Mouse (Mus musculus): ENCODE data around the gene Prkaa2. TPM values are rescaled to one million over a fixed set of nuclear protein-coding genes. Genes with fewer than 3 reads are reported as not detected.

Gene Prkaa2
- total RNA-seq, 1 experiment, result 3.9 TPM

DNA sequence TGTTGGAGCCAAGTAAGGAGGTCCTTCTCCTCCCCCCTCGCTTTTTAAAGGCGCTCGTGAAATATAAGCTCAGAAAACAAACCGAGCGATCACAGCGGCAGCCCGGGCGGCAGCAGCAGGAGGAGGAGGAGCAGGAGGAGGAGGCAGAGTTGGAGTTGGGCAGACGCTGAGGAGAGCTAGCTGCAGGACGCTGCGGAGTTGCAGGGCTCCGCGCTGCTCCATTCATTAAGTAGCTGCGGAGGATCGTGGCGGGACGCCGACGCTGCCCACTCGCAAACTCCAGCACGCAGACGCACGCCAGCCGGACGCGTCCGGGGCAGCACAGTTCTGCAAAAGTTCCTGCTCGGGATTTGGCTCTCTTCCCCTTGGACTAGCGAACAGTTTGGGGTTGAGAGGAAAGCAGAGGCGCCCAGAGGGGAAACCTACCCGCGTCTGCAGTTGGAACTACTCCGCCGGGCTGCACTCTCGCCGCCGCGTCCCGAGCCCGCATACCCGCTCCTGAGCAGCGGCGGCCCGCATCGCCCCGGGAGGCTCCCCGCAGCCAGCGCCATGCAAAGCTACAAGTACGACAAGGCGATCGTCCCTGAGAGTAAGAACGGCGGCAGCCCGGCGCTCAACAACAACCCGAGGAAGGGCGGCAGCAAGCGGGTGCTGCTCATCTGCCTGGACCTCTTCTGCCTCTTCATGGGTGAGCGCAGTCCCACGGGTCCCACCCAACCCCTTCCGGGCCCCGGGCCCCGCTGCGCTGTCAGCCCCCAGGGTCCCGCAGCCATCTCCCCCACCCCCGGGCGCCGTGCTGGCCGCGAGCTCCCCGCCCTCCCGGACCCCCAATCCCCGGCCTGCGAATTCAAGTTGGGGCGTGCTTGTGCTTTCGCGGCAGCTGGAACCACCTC lies 47.8 kb upstream of the Prkaa2 start, which contains the start of gene Plpp3:
Plpp3 (plus strand) TSS at position 72 of the 893 bp plus-strand sequence.
- peaks cover 8 to 9% of the 10 kb centered on the region in 2 experiments for H3K4me1 ChIP-seq (ENCODE audit: control insufficient read depth in 2 of 2, insufficient read depth in 2 of 2, low read length in 2 of 2, poor library complexity in 1 of 2)
- peak within 1 kb of the TSS; percentile 77 for H3K9ac ChIP-seq (ENCODE audit: insufficient read depth, low read depth, low read length, poor library complexity, severe bottlenecking)
- 0 out of 2 replicates have a peak, but pooled peaks cover 3% of the 10 kb centered on the region for H3K36me3 ChIP-seq (ENCODE audit: control insufficient read depth, insufficient read depth, low read length, poor library complexity, severe bottlenecking)
- peak within 1 kb of the TSS; percentile 79 to 80 for H3K4me3 ChIP-seq (ENCODE audit: insufficient read depth in 1 of 2, low read depth in 1 of 2, low read length in 2 of 2, poor library complexity in 1 of 2, severe bottlenecking in 1 of 2)
- H3K27ac ChIP-seq (ENCODE audit: insufficient read depth, low read depth, low read length, poor library complexity, severe bottlenecking), result peak within 1 kb of the TSS; percentile 0; the same call in 1 of the 2 replicates
- no peaks in the 10 kb centered on the region for H3K9me3 ChIP-seq (ENCODE audit: control insufficient read depth, insufficient read depth, low read depth, low read length)
- DNase-seq (ENCODE audit: low read depth, low spot score), result no peak
- in situ Hi-C loops (cut with MboI; ENCODE audit: low sequenced_read_pairs in 2 of 2, unreplicated experiment in 2 of 2), result loop anchor here (10.0 kb wide), 2 partner anchors 157 to 1067 kb away; no protein-coding TSS in a partner anchor
- TF ChIP-seq CHD2 (IDR thresholded peaks at IDR 0.05; ENCODE audit: low read depth, low read length), result no peak
- peak; percentile 34; the same call in 1 of the 2 replicates for TF ChIP-seq HCFC1 (IDR thresholded peaks at IDR 0.05; ENCODE audit: borderline replicate concordance, insufficient read depth, low read length)

DNA sequence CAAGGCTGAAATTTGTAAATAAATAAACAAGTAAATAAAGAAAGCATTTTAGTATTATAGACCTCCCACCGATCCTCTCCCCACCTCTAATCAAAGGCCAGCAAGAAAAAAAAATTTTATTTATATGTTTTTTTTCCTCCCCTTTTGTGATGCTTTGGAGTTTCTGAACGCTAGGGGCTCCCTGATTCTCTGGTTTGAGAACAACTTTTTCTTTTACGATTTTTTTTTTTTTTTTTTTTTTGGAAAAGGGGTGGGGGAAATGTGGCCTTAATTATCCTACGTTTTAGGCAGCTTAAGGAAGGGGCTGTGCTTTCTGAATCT lies 47.2 kb upstream of the Prkaa2 start:
- Histone ChIP-seq H3K4me3 (ENCODE audit: insufficient read depth in 1 of 2, low read depth in 1 of 2, low read length in 2 of 2, poor library complexity in 1 of 2, severe bottlenecking in 1 of 2) (peak overlapping the region; percentile 79 to 80), H3K9ac (ENCODE audit: insufficient read depth, low read depth, low read length, poor library complexity, severe bottlenecking) (peak overlapping the region; percentile 77; the same call in 1 of the 2 replicates), H3K36me3 (ENCODE audit: control insufficient read depth, insufficient read depth, low read length, poor library complexity, severe bottlenecking) (0 out of 2 replicates have a peak, but pooled peaks cover 3% of the 10 kb centered on the region), H3K9me3 (ENCODE audit: control insufficient read depth, insufficient read depth, low read depth, low read length) (no peaks in the 10 kb centered on the region), H3K4me1 (ENCODE audit: control insufficient read depth in 2 of 2, insufficient read depth in 2 of 2, low read length in 2 of 2, poor library complexity in 1 of 2) (peaks cover 8 to 10% of the 10 kb centered on the region in 2 experiments), H3K27ac (ENCODE audit: insufficient read depth, low read depth, low read length, poor library complexity, severe bottlenecking) (no peak overlapping the region; the same call in 1 of the 2 replicates)
- in situ Hi-C loops (cut with MboI; ENCODE audit: low sequenced_read_pairs in 2 of 2, unreplicated experiment in 2 of 2), result loop anchor here (10.0 kb wide), 2 partner anchors 158 to 1068 kb away; no protein-coding TSS in a partner anchor
- TF ChIP-seq ZC3H11A (IDR thresholded peaks at IDR 0.05; ENCODE audit: borderline replicate concordance, low read depth, low read length) (no peak), ZNF384 (IDR thresholded peaks at IDR 0.05; ENCODE audit: low read depth, low read length) (peak; percentile 98), MAFK (IDR thresholded peaks at IDR 0.05; ENCODE audit: insufficient read depth, low read depth, low read length) (no peak), HCFC1 (IDR thresholded peaks at IDR 0.05; ENCODE audit: borderline replicate concordance, insufficient read depth, low read length) (no peak), CHD2 (IDR thresholded peaks at IDR 0.05; ENCODE audit: low read depth, low read length) (no peak)
- no peak for DNase-seq (ENCODE audit: low read depth, low spot score)

DNA sequence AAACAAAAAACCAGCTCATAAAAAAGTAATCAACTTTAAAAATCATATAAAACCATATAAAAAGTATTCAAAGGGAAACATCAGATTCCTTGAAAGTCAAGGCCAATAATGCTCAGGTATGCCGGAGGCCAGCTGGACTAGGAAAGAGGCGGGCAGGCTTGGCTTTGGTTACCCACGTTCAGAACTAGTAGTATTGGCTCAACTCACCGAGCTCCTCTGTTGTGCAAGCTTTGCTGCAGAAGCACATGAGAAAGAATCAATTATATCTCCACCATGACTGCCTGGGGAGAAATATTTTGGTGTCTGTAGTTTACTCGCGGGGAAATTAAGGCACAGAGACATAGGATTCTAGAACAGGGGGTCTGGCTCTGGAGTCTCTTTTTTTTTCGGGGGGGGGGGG lies 46.6 kb upstream of the Prkaa2 start:
- no peak for TF ChIP-seq HCFC1 (IDR thresholded peaks at IDR 0.05; ENCODE audit: borderline replicate concordance, insufficient read depth, low read length)
- no peak for TF ChIP-seq MAFK (IDR thresholded peaks at IDR 0.05; ENCODE audit: insufficient read depth, low read depth, low read length)
- no peak for TF ChIP-seq ZNF384 (IDR thresholded peaks at IDR 0.05; ENCODE audit: low read depth, low read length)
- TF ChIP-seq ZC3H11A (IDR thresholded peaks at IDR 0.05; ENCODE audit: borderline replicate concordance, low read depth, low read length), result no peak
- no peak for TF ChIP-seq CHD2 (IDR thresholded peaks at IDR 0.05; ENCODE audit: low read depth, low read length)
- Histone ChIP-seq H3K4me3 (ENCODE audit: insufficient read depth in 1 of 2, low read depth in 1 of 2, low read length in 2 of 2, poor library complexity in 1 of 2, severe bottlenecking in 1 of 2) (no peak overlapping the region), H3K4me1 (ENCODE audit: control insufficient read depth in 2 of 2, insufficient read depth in 2 of 2, low read length in 2 of 2, poor library complexity in 1 of 2) (peaks cover 8 to 10% of the 10 kb centered on the region in 2 experiments), H3K27ac (ENCODE audit: insufficient read depth, low read depth, low read length, poor library complexity, severe bottlenecking) (no peak overlapping the region), H3K9me3 (ENCODE audit: control insufficient read depth, insufficient read depth, low read depth, low read length) (no peaks in the 10 kb centered on the region), H3K36me3 (ENCODE audit: control insufficient read depth, insufficient read depth, low read length, poor library complexity, severe bottlenecking) (no peaks in the 10 kb centered on the region), H3K9ac (ENCODE audit: insufficient read depth, low read depth, low read length, poor library complexity, severe bottlenecking) (no peak overlapping the region)
- in situ Hi-C loops (cut with MboI; ENCODE audit: low sequenced_read_pairs in 2 of 2, unreplicated experiment in 2 of 2), result loop anchor here (10.0 kb wide), 2 partner anchors 159 to 1069 kb away; no protein-coding TSS in a partner anchor
- no peak for DNase-seq (ENCODE audit: low read depth, low spot score)

DNA sequence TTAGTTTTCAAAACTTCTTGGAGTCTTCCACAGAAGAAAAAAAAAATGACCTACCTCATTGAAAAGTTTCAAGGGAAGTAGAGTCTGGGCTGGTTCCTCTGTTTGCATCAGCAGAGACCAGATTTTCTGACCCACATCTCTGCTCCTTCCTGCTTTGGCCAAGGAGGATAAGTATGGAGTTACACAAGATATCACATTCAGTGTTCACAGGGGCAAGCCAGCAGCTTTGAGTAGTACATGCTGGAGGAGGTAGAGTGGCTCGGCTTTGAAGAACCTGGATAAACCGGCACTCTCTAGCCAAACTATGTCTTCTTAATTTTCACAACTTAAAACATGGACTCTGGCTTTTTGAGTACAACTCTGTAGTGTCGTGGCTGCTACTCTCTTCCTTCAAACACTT lies 43.5 kb upstream of the Prkaa2 start:
- H3K4me1 ChIP-seq (ENCODE audit: control insufficient read depth in 2 of 2, insufficient read depth in 2 of 2, low read length in 2 of 2, poor library complexity in 1 of 2), result peaks cover 0 to 6% of the 10 kb centered on the region in 2 experiments; a peak in 2 of 4 replicates
- in situ Hi-C loops (cut with MboI; ENCODE audit: low sequenced_read_pairs in 2 of 2, unreplicated experiment in 2 of 2), result loop anchor here (10.0 kb wide), 2 partner anchors 162 to 1072 kb away; no protein-coding TSS in a partner anchor
- no peak for DNase-seq (ENCODE audit: low read depth, low spot score)
- no peak overlapping the region for H3K4me3 ChIP-seq (ENCODE audit: insufficient read depth in 1 of 2, low read depth in 1 of 2, low read length in 2 of 2, poor library complexity in 1 of 2, severe bottlenecking in 1 of 2)
- H3K9ac ChIP-seq (ENCODE audit: insufficient read depth, low read depth, low read length, poor library complexity, severe bottlenecking), result no peak overlapping the region
- TF ChIP-seq MAFK (IDR thresholded peaks at IDR 0.05; ENCODE audit: insufficient read depth, low read depth, low read length) (no peak), ZC3H11A (IDR thresholded peaks at IDR 0.05; ENCODE audit: borderline replicate concordance, low read depth, low read length) (no peak)
- no peaks in the 10 kb centered on the region for H3K9me3 ChIP-seq (ENCODE audit: control insufficient read depth, insufficient read depth, low read depth, low read length)
- no peak overlapping the region for H3K27ac ChIP-seq (ENCODE audit: insufficient read depth, low read depth, low read length, poor library complexity, severe bottlenecking)
- H3K36me3 ChIP-seq (ENCODE audit: control insufficient read depth, insufficient read depth, low read length, poor library complexity, severe bottlenecking), result no peaks in the 10 kb centered on the region

Measured in ES-E14 (cell line).